Mouse (Mus musculus) left cerebral cortex, adult 11 months (tissue): ENCODE measurements at regions not wholly inside any gene's neighbourhood (a gene's known extent, or its start where the extent isn't known, plus 50 kb on each side); places are given as distances from the start of the nearest gene placed in this dataset.

ENCODE experiments used
- DNase-seq: peaks from one replicate; pipeline ENCODE4 v3.0.0; 2022; ENCODE audit warnings: low spot score

DNA sequence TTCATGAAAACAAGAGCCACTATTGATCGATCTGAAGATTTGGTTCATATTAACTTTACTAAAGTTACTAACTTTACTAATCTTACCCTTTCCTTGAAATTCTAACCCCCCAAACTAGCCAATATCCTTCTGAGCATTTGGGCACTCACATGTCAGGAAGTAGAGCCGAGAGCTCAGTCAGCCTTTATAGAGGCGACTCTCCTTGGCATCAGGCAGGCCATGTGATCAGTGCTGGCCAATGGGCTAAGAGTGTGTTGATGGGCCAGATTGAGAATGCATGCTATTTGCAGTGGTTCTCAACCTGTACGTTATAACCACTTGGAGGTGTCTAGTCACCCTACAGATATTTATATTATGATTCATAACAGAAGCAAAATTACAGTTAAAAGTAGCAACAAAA, 69.6 kb upstream of the Slc35b4 start:
- no peak for DNase-seq

DNA sequence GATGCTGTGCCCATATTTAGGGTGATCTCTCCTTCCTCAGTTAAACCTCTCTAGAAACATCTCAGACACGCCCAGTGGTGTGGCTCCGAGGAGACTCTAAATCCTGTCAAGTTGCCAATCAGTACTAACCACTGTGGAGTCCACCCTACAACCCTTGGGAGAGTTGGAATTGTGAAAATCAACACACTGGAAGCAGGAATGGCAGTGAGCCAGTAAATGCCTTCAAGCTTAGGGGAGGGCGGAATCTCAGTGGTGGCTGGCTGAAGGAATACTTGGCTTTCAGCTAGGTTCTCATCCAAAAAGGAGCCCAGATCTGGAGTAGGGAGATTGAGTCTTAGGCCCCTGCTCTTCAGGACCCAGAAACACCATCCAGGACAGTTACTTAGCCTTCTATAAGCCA, 66.1 kb upstream of the Slc35b4 start:
- DNase-seq = no peak

DNA sequence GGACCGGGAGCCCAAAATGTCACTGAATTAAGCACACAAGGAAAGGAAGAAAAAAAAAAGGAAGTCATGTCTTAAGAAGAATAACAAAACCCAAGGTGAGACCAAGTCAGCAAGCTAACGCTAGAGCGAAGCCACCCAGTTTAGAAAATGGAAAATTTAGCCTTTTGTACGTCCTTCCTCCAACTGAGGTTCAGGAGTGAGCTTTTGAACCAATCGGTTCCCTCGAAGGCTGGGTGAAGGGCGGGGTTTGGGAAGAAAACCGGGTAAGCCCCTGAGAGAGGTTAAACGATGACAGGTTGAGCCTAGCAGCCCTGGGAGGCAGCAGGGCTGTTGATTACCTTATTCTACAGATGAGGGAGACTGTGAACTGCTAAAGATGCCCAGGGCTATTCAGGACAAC, 65.6 kb upstream of the Slc35b4 start:
- no peak for DNase-seq

DNA sequence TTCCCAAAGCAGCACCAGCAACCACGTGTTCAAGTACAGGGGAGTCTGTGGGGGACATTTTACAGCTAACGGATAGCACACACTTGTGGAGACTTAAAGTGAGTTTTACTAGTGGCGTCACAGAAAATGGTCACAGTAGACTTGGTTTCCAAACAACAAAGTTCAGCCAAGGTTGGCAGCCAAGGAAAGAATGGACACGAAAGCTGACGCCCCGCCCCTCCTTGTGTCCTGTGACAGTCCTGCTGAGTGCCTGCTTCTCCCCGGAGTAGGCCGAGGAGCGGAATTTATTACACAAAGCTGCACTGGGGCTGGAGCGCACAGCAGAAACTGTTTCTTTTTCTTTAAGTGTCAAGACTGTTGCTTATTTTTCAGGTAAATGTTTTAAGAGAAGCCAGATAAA, 58.2 kb upstream of the Slc35b4 start:
- DNase-seq = no peak

DNA sequence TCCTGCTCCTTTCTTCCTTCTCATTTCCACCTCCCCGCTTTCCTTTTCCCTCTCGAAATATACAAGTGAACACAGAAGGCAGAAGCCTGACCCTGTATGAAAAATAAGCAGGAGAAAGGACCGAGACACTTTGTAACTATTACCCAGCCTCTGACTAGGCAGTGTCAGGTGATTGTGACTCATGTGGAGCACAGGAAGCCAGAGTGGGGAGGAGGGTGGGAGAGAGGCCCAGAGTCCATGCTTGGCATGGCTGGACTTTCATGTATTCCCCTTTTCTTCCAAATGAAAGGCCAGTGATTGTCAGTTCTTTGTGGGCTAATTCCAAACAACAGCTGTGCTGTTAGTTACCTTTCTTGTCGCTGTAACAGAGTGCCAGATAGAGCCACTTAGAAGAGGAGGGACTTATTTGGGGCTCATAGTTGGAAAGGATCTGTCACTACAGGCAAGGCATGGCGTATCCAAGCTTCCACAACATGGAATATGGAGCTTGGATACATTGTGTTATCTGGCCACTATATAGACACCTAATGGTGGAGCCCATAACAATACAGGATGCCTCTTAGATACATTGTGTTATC, 57.6 kb upstream of the Slc35b4 start:
- no peak for DNase-seq

DNA sequence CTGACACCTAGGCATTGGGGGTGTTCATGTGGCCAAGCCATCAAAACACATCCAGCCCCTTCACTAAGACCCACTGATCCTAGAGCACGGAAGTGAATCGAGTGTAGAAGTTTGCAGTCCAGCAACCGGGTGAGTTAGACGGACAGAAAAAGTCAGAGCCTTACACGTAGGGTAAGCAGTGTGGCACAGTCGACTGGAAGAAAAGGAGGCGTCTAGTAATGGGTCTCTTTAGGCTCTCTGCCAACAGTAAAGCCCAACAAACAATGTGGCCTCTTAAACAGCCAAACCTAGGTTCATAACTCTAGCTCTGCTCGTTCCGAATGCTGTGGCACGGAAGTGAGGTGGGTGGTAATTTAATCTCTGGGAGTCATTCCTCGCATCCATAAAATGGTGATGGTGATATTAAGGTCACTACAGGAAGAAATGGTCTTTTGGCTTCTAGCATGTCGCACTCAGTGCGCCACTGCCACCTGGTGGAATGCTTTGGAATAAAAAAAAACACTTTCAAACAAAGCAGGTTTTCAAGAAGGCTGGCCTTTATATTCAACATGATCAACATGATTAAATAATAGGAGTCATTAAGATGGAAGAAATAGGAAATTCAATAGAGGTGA, 54.0 kb upstream of the Slc35b4 start:
- DNase-seq = peak; percentile 50

DNA sequence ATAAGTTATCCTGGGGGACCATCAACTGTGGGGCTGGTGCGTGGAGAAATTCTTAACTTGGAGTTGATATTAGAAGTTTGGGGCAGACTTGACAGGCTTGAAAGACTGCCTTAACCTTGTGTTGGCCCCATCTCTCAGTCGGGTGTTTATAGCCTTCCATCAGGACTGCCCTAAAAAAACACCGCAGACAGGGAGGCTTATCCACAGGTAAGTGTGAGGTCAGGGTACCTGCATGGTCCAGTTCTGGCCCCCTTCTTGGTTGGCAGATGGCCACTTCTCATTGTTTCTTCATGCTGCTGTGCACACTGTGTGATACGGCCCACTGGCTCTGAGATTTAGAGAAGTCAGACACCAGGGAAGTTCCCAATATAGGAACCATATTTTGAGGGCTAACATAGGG, 50.2 kb upstream of the Slc35b4 start:
- no peak for DNase-seq
